Mouse (Mus musculus) heart, adult 18-20 months (tissue): ENCODE measurements around the gene Casp6. TPM values are rescaled to one million over a fixed set of nuclear protein-coding genes. Genes with fewer than 3 reads are reported as not detected.

Experiments
- DNase-seq, 2 experiments: peaks; one replicate each; pipeline ENCODE4 v3.0.0; 2021 to 2022; ENCODE audit warnings: mixed read lengths in 1 of 2
- total RNA-seq, 2 experiments: library from RNA; stranded (reverse); gene quantifications; 2 replicates each; pipeline ENCODE4 v1.2.3; 2021

Gene Casp6
- total RNA-seq, 2 experiments from 2014 or later, result 11.3 to 12.6 TPM

DNA sequence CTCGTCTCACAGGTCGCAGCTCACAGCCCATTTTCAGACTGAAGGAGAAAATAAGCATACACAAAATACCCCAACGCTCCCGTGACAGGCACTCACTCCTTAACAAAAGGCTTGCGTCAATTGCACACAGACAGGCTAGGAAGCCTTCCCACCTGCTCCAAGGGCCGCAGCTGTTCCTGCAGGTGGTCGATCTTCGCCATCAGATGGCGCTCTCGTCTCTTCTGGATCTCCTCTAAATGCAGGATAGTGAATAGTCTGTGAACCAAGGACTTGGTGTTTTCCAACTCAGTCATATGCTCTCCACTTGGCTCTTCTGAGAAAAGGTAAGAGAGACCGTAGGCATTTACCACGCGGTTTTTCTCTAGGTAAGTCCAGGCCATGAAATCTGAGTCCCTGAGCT is 17.2 kb downstream of the Casp6 start:
- peak; percentile 52 to 75 for DNase-seq

DNA sequence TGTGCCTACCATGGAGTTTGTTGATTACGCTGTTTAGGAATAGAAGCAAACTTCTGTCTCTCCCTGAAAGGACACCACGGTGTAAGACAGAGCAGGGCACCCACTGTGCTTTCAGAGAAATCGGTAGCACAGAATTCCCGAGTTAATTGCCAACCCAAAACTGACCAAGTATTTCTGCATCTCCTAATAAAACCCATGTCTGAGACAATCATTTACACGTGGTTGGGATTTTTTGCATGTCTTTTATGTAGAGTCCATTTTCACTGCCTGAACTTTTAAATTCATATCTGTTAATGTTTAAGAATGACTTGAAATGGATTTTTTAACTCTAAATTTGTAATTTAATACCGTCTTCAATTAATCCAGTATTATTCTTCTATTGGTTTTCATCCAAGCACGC is 22.4 kb downstream of the Casp6 start:
- no peak for DNase-seq

DNA sequence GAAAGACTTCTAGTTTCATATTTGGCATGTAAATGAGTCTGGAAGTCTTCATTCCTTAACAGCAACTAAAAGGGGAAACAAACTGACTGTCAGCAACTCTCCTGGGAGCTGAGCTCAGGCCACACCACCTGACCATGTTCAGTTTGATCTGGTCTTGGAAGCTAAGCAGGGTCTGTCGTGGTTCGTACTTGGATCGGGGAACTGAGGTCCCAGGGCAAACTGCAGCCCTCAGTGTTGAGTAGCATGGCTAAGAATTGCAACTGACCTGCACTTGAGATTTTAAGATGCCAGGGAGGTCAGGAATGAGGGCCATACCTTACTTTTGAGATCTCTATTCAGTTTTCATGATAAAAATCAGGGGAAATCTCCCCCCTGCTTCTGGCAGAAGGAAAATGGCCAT is 24.6 kb downstream of the Casp6 start:
- DNase-seq, result no peak

DNA sequence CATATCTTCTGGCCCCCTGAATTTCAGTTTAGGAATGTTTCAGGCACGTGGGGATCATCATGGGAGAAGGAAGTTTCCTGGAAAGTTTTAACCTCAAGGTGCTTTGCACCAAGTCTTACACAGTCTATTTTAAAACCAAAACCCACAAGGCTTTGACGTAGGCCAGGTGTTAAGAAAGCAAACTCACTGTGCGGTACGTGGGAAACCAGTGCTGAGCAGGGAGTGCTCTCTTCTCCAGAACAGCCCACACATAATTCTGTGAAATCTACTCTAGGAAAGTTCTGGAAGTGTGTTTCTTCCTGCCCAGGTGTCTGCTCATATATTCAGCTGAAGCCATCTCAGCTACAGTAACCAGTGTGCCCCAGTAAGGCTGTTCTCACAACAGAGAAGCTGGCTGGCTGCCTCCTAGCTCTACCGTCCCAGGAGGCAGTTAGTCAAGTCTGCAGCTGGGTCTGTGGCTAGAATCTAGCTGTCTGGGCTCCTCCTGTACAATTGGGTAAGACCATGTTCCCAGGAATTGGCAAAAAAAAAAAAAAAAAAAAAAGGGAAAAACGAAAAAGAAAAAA is 29.1 kb downstream of the Casp6 start:
- peak; percentile 41 to 58 for DNase-seq

DNA sequence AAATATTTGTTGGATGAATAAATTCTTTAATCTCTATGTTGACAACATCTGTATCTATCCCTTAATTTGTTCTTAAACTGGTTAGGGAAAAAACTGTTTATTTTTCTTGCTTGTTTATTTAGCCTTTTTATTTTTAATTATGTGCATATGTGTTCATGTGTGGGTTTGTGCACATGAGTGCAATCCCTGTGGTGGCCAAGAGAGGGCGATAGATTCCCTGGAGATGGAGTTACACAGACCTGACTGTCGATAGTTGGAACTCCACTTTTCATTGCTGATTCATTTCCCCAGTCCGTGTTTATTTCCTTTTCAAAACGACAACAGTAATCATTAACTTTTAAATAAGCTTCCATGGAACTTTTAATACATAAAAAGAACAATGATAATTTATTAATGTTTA is 31.2 kb downstream of the Casp6 start:
- no peak for DNase-seq

DNA sequence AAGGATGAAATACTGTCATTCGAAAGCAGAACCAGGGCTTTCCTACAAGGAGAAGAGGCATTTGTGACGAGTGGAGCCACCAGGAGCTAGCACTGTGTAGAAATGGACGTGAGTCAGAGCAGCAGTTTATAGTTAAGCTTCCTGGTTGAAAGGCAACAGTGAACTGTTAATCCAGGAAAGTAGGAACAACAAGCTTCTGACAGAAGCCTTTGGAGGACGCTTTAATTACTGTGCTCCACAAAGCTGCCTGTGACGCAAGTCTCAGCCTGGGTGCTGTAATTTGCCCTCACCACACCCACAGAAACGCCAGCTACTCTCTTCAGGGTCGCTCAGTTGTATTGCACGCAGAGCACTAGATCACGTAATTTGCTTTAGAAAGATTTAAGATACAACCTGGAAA is 35.3 kb downstream of the Casp6 start:
- peak in 1 of 2 experiments; percentile 17 for DNase-seq

DNA sequence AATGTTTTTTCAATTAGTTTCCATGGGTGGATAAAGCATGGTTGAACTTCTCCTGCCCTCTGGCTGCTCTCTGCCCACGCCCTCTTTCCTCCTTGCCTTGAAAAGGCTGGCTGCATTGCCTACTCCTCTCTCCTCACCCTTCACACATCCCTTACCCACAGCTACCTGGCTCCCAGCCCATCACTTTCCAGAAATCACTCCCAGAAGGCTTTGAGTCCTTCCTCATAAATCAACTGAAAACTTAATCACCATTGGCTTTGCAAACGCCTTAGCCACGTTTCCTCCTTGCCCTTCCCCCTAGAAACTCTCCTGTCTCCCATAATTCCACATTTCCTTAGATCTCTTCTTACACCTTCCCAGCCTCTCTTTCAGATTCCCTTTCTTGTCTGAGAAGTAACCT is 36.6 kb downstream of the Casp6 start:
- peak; percentile 13 to 16 for DNase-seq

DNA sequence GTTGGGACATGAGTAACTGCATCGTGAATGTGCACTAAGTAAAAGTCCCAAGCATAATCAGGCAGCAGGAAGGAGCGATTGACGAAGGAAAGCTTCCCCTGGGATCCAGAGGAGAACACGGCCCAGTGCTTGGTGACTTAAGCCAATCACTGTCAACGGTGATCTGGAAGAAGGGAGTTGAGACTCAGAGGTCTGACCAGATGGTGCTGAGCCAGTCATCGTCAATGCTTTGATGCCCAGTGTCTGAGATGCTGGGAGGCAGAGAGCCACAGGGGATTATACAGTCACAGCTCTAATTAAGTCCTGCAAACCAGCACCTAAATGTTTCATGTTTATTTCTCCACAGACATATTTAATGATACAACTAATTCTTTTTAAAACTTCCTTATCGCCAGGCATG is 37.8 kb downstream of the Casp6 start:
- DNase-seq, result no peak

DNA sequence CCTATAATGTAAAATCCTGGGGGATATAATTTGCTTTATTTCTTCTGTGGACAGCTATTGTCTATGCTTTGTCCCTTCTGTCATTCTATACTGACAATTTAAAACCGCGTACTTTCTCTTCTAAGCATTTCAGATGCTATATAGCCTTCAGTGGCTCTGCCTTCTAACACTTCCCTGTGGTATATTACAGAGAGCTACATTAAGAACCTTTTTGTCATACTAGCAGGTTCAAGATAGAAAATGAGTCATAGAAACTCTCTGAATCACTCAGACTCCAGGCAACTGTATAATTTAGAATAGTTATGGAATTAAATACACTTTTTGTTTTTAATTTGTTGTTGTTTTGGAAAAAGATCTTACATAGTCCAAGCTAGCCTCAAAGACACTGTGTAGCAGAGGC is 39.6 kb downstream of the Casp6 start:
- no peak for DNase-seq

DNA sequence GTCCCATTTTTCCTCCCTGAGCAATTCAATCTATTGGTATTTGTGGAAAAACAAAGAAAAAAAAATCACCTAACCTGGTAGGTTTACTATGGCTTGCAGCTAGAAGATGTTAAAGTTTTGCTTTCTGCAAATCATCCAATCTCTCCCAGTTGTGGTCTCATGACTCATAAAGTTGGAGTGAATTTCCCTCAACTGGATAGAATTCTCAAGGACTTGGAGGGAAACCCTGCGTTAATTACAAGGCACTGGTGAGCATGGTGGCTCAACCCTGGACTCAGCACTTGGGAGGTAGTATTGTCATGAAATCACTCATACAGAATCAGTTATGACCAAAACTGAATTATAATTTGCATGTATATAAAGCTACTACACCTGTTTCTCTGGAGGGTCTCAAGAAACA is 40.1 kb downstream of the Casp6 start:
- DNase-seq, result no peak

DNA sequence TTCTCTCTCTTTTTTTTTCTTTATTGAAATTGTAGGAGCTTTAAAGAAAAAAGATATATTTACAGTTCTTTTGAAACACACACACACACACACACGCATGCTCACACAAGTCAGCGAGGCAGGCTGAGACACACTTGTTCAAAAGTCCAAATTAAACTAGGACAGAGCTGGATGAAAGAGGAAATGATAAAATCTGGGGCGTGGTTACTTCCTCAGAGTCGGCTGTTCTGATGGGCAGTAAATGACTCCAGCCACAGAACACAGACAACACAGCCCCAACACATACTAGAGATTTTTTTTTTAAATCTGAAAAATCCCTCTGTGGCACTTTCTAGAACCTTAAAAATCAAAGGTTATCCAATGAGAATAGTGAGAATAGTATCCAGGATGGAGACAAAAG is 42.6 kb downstream of the Casp6 start:
- DNase-seq, result peak in 1 of 2 experiments; percentile 35

DNA sequence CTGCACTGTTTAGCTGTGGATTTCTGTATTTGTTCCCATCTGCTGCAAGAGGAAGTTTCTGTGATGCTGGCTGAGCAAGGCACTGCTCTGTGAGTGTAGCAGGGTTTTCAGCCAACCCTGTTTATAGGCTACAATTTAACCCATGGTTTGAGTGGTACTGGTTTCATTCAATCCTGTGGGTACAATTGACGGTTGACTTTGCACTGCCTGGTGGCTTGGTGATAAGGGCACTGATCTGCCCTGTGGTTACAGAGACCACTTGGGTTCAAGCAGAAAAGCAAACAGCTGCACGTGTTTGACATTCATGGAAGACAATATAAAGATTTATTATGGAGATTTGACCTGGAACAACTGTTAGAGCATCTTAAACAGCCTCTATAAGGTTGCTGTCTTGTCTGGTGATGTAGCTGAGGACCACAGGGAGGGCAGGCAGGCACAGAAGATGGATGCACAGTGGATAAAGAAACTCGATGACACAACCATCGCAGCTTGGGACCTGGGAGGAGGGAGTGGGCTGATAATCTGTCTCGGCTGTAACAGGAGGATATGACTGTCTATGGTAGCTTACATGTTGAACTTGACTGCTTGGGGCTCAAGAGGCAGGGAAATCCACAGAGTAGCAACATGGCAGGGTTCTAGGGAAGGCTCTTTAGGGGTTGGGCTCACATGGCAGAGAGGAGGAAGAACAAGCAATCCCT is 45.1 kb downstream of the Casp6 start:
- no peak for DNase-seq

DNA sequence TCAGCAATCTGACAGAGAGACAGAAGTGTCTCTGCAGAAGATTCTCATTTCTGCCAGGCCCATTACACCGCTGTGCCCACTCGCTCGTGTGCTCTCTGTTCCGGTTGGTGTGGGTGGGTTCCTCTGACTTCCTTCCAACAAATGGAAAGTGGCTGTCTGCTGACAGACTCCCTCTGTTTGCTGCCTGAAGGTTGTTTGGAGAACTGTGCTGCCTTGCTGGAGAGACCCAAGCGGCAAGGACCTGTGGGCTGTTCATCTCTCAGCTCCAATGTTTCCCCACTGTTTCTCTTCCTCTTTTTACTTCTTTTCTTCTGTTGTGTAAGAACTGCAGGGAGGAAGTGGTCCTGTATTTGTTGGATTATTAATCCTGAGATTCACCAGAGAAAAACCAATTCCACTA is 47.1 kb downstream of the Casp6 start:
- peak; percentile 19 to 64 for DNase-seq

DNA sequence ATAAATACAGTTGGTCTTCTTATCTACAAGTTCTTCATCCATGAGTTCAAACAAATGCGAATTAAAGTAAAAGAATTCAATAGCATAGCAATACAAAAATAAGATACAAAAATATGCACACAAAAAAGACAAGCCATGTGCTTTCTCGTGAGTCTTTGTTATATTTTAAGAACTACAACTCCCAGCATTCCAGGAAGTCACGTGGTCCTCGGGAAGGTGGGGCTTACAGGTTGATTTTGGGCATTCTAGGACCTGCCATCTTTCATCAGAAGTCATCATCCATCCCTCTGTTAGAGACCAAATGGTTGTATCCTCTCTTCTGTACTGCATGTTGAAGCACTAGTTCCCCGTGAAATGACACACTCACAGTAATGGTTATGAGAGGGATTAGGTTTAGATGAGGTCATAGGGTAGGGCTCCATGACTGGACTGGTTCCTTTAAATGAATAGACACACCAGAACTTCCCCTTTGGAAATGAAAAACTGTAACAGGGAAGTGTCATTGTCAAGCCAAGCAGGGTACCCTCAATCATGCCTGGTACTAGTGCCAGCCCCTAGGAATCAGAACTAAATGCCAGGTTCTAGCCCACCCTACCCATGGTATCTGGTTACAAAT is 48.0 kb downstream of the Casp6 start:
- DNase-seq, result peak in 1 of 2 experiments; percentile 23

DNA sequence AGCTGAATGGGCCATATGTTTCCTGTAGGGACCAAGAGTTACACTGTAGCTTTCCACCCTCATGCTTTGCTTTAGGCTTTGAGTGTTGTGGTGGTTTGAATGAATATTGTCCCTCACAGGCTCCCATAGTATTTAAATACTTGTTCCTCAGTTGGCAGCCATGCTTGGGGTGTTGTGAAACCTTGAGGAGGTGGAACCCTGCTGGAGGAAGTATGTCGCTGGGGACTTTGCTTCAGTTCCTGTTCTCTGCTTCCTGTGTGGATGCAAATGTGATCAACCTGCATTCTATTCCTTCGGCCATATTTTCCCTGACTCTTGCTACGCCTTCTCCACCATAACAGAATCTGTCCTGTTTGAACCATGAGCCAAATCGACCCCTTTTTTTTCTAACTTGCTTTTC is 52.1 kb downstream of the Casp6 start:
- DNase-seq, result no peak

DNA sequence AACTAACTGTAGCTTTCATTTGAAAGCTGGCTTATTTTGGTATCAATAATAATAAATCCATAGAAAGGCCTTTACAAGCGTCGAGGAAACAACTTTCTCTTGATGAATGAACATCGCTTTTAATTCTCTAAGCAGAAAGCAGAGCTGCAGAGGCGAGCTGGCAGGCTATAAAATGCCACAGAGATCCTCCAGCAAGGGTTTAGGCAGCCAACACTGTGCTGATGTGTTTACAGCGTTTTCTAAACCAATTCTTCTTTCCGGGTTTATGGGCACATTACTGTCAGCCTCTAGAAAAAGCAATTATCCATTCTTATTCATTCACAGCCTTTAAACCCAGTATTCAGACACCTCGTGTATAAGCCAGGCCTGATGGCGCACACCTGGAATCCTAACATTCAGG is 61.3 kb downstream of the Casp6 start:
- no peak for DNase-seq

Other genes starting within 250 kb of the Casp6 start
- gene Egf, start 146.1 kb upstream of the Casp6 start, total RNA-seq, result 1 to 10 TPM; 2.1 to 2.9 TPM
- gene Lrit3, start 97.4 kb upstream of the Casp6 start, total RNA-seq, result not detected
- gene Rrh, start 78.8 kb upstream of the Casp6 start, total RNA-seq, result not detected
- gene Gar1, start 70.0 kb upstream of the Casp6 start, total RNA-seq, result 10 to 100 TPM; 14.7 to 17.5 TPM
- under 1 TPM; 0.40 to 0.80 TPM for gene Cfi, start 65.5 kb upstream of the Casp6 start, total RNA-seq
- gene Pla2g12a, start 22.8 kb upstream of the Casp6 start, total RNA-seq, result 10 to 100 TPM; 46.3 to 61.8 TPM
- gene Mcub, start 68.8 kb downstream of the Casp6 start, total RNA-seq, result 1 to 10 TPM; 1.6 to 2.4 TPM
- 10 to 100 TPM; 21.0 to 25.4 TPM for gene Sec24b, start 160.1 kb downstream of the Casp6 start, total RNA-seq
- gene Col25a1, start 230.1 kb downstream of the Casp6 start, total RNA-seq, result under 1 TPM; 0.33 to 0.45 TPM